Mouse (Mus musculus): ENCODE data around the gene Slc35f4.

- TF ChIP-seq ZNF384 (IDR thresholded peaks at IDR 0.05; ENCODE audit: low read depth, low read length) (no peak), CTCF (IDR thresholded peaks at IDR 0.05 in 2 of 3, conservative IDR thresholded peaks at IDR 0.05 in 1 of 3; ENCODE audit: control insufficient read depth in 1 of 3, insufficient read depth in 1 of 3, low read depth in 2 of 3, low read length in 3 of 3, poor library complexity in 1 of 3, severe bottlenecking in 1 of 3) (no peak), MXI1 (IDR thresholded peaks at IDR 0.05; ENCODE audit: low read depth, low read length) (no peak), NRF1 (IDR thresholded peaks at IDR 0.05; ENCODE audit: insufficient read depth, low read depth, low read length, poor library complexity, severe bottlenecking) (no peak), E2F4 (IDR thresholded peaks at IDR 0.05; ENCODE audit: borderline replicate concordance, low read depth, low read length) (no peak), MAFK (IDR thresholded peaks at IDR 0.05; ENCODE audit: borderline replicate concordance, low read depth, low read length) (no peak), TCF12 (IDR thresholded peaks at IDR 0.05; ENCODE audit: low read depth, low read length) (no peak), KAT2A (conservative IDR thresholded peaks at IDR 0.05; ENCODE audit: low read depth, low read length) (no peak), USF2 (IDR thresholded peaks at IDR 0.05; ENCODE audit: borderline replicate concordance in 1 of 2, insufficient read depth in 1 of 2, low read depth in 1 of 2, low read length in 2 of 2) (no peak), JUND (IDR thresholded peaks at IDR 0.05; ENCODE audit: low read depth, low read length) (no peak), MEF2A (IDR thresholded peaks at IDR 0.05; ENCODE audit: extremely low read depth, insufficient replicate concordance, low read depth, low read length, poor library complexity, severe bottlenecking) (no peak), EP300 (IDR thresholded peaks at IDR 0.05; ENCODE audit: low read depth in 1 of 2, low read length in 2 of 2) (no peak), CHD1 (IDR thresholded peaks at IDR 0.05; ENCODE audit: low read depth, low read length) (no peak), BHLHE40 (IDR thresholded peaks at IDR 0.05; ENCODE audit: borderline replicate concordance, low read depth, low read length) (no peak)
Measured at GRCm38 (mm10) chr14:49493793-49494192, 32.1 kb downstream of the Slc35f4 start.
